ENCODE assay signal across 13 mouse cellular contexts in genomic region chr2:48381481-48382075, GRCm38 (mm10).
A peak's percentile ranks its signal among the peaks of the same experiment; 100 is the strongest.
DNase-seq lines count a peak whose midpoint lies in the region; ATAC-seq and TF ChIP-seq lines count a peak whose summit lies in the region.
"Had no signal": no experiment of that assay in that cellular context is flagged by ENCODE, and none has a peak within 500 bp of the region (broad histone marks: within the 10 kb centered on the region; RNA-seq: fewer than 3 reads in every experiment).

No protein-coding gene starts in this region.

- no peak for TF ChIP-seq EP300 in heart, postnatal 0 days (IDR thresholded peaks at IDR 0.05; ENCODE audit: low read depth)

- H3K27me3 ChIP-seq in heart, embryonic 14.5 days (ENCODE audit: control insufficient read depth, insufficient read depth, low read length) = no peaks in the 10 kb centered on the region
- H3K27me3 ChIP-seq in heart, embryonic 11.5 days (ENCODE audit: control insufficient read depth, insufficient read depth, low read length) = no peaks in the 10 kb centered on the region
- H3K27me3 ChIP-seq in heart, postnatal 0 days (ENCODE audit: control insufficient read depth, insufficient read depth, low read length) = no peaks in the 10 kb centered on the region
- no peaks in the 10 kb centered on the region for H3K27me3 ChIP-seq in lung, embryonic 15.5 days
- H3K27me3 ChIP-seq in forebrain, postnatal 0 days (ENCODE audit: insufficient read depth, low read length) = no peaks in the 10 kb centered on the region
- H3K27me3 ChIP-seq: hindbrain, embryonic 15.5 days had no signal

- DNase-seq in CD4-positive, CD25-positive, alpha-beta regulatory T cell, adult 2 months (ENCODE audit: low read depth, low spot score) = peak; percentile 60
- no peak for DNase-seq in heart, postnatal 0 days (ENCODE audit: low spot score)
- no peak for DNase-seq in testis, postnatal 10 days (ENCODE audit: low spot score)
- no peak for DNase-seq in adrenal gland, adult 18-20 months (ENCODE audit: low spot score in 2 of 2)
- no peak for DNase-seq in forebrain, postnatal 0 days
- DNase-seq: right cerebral cortex, postnatal 14 days; thymus, adult 18-20 months had no signal

- no peak overlapping the region for H3K9ac ChIP-seq in heart, embryonic 14.5 days (ENCODE audit: low read length)
- no peak overlapping the region for H3K9ac ChIP-seq in heart, embryonic 11.5 days (ENCODE audit: low read depth, low read length)
- H3K9ac ChIP-seq in heart, postnatal 0 days (replicated peaks; ENCODE audit: low read depth, low read length) = no peak overlapping the region
- no peak overlapping the region for H3K9ac ChIP-seq in lung, embryonic 15.5 days
- no peak overlapping the region for H3K9ac ChIP-seq in forebrain, postnatal 0 days
- H3K9ac ChIP-seq: hindbrain, embryonic 15.5 days had no signal

- WGBS in heart, embryonic 14.5 days = 72% methylated on average over 14 of the region's 14 CpGs
- WGBS in heart, embryonic 11.5 days (ENCODE audit: insufficient replicate concordance) = 81% methylated on average over 14 of the region's 14 CpGs
- 69% methylated on average over 14 of the region's 14 CpGs for WGBS in heart, postnatal 0 days
- 51% methylated on average over 14 of the region's 14 CpGs for WGBS in lung, embryonic 15.5 days
- 78% methylated on average over 14 of the region's 14 CpGs for WGBS in forebrain, postnatal 0 days

- H3K36me3 ChIP-seq in heart, embryonic 14.5 days (ENCODE audit: control insufficient read depth, insufficient read depth, low read length) = no peaks in the 10 kb centered on the region
- H3K36me3 ChIP-seq in heart, embryonic 11.5 days (ENCODE audit: control insufficient read depth, insufficient read depth, low read length) = no peaks in the 10 kb centered on the region
- no peaks in the 10 kb centered on the region for H3K36me3 ChIP-seq in heart, postnatal 0 days (replicated peaks; ENCODE audit: control insufficient read depth, insufficient read depth, low read length)
- H3K36me3 ChIP-seq in lung, embryonic 15.5 days = no peaks in the 10 kb centered on the region
- H3K36me3 ChIP-seq in forebrain, postnatal 0 days (ENCODE audit: insufficient read depth) = no peaks in the 10 kb centered on the region
- H3K36me3 ChIP-seq: hindbrain, embryonic 15.5 days had no signal

- H3K4me2 ChIP-seq in heart, embryonic 14.5 days (ENCODE audit: low read length) = peak overlapping the region; percentile 18; the same call in 1 of the 2 replicates
- no peak overlapping the region for H3K4me2 ChIP-seq in heart, embryonic 11.5 days
- peak overlapping the region; percentile 26; the same call in 1 of the 2 replicates for H3K4me2 ChIP-seq in heart, postnatal 0 days (ENCODE audit: low read depth, low read length)
- peak overlapping the region; percentile 8; the same call in 1 of the 2 replicates for H3K4me2 ChIP-seq in lung, embryonic 15.5 days
- no peak overlapping the region for H3K4me2 ChIP-seq in forebrain, postnatal 0 days (ENCODE audit: low read depth)
- H3K4me2 ChIP-seq: hindbrain, embryonic 15.5 days; midbrain, embryonic 11.5 days had no signal

- H3K4me1 ChIP-seq in heart, embryonic 14.5 days (ENCODE audit: control insufficient read depth in 2 of 2, insufficient read depth in 2 of 2, low read length in 2 of 2) = peaks cover 0 to 9% of the 10 kb centered on the region in 2 experiments; a peak in 2 of 4 replicates
- peaks cover 5% of the 10 kb centered on the region; the same call in 1 of the 2 replicates for H3K4me1 ChIP-seq in heart, embryonic 11.5 days (ENCODE audit: control insufficient read depth, insufficient read depth, low read length)
- peaks cover 21% of the 10 kb centered on the region for H3K4me1 ChIP-seq in heart, postnatal 0 days (ENCODE audit: control insufficient read depth, insufficient read depth)
- H3K4me1 ChIP-seq in lung, embryonic 15.5 days = peaks cover 35% of the 10 kb centered on the region
- H3K4me1 ChIP-seq in forebrain, postnatal 0 days (ENCODE audit: insufficient read depth) = no peaks in the 10 kb centered on the region
- H3K4me1 ChIP-seq: hindbrain, embryonic 15.5 days had no signal

- H3K9me3 ChIP-seq in heart, embryonic 14.5 days (ENCODE audit: control insufficient read depth, low read length) = no peaks in the 10 kb centered on the region
- no peaks in the 10 kb centered on the region for H3K9me3 ChIP-seq in heart, embryonic 11.5 days (replicated peaks; ENCODE audit: control insufficient read depth, low read length)
- no peaks in the 10 kb centered on the region for H3K9me3 ChIP-seq in heart, postnatal 0 days (replicated peaks; ENCODE audit: control insufficient read depth, low read length)
- H3K9me3 ChIP-seq in lung, embryonic 15.5 days = no peaks in the 10 kb centered on the region
- H3K9me3 ChIP-seq in forebrain, postnatal 0 days (ENCODE audit: low read length) = no peaks in the 10 kb centered on the region
- H3K9me3 ChIP-seq: hindbrain, embryonic 15.5 days had no signal

- H3K27ac ChIP-seq in heart, embryonic 14.5 days (replicated peaks in 1 of 2; ENCODE audit: control insufficient read depth in 1 of 2, insufficient read depth in 1 of 2, low read depth in 2 of 2, low read length in 2 of 2) = 0 out of 4 replicates have a peak overlapping the region, but pooled peaks of 1 of the 2 experiments have one; percentile 28
- no peak overlapping the region for H3K27ac ChIP-seq in heart, embryonic 11.5 days (ENCODE audit: low read depth, low read length)
- peak overlapping the region; percentile 71 for H3K27ac ChIP-seq in heart, postnatal 0 days (ENCODE audit: low read depth)
- H3K27ac ChIP-seq in lung, embryonic 15.5 days = peak overlapping the region; percentile 66
- H3K27ac ChIP-seq in forebrain, postnatal 0 days (ENCODE audit: low read depth, low read length) = no peak overlapping the region
- H3K27ac ChIP-seq: hindbrain, embryonic 15.5 days had no signal

- no peak for ATAC-seq in heart, embryonic 14.5 days (ENCODE audit: insufficient number of reproducible peaks, insufficient read depth, low FRiP score, low read depth)
- no peak for ATAC-seq in heart, embryonic 11.5 days (replicated peaks; ENCODE audit: insufficient number of reproducible peaks, low FRiP score, low TSS enrichment)
- no peak for ATAC-seq in heart, postnatal 0 days (ENCODE audit: insufficient read depth, low read depth)
- ATAC-seq in lung, embryonic 15.5 days (ENCODE audit: borderline replicate concordance, extremely low read depth, low FRiP score, low TSS enrichment) = no peak
- ATAC-seq in forebrain, postnatal 0 days = no peak
- ATAC-seq: forebrain, embryonic 16.5 days had no signal

- no peak for TF ChIP-seq CTCF in heart, postnatal 0 days (IDR thresholded peaks at IDR 0.05; ENCODE audit: low read depth)
- TF ChIP-seq CTCF in forebrain, postnatal 0 days (IDR thresholded peaks at IDR 0.05; ENCODE audit: low read depth) = no peak

- H3K4me3 ChIP-seq in heart, embryonic 14.5 days (ENCODE audit: control insufficient read depth in 1 of 2, insufficient read depth in 1 of 2, low read depth in 1 of 2, low read length in 2 of 2) = no peak overlapping the region
- H3K4me3 ChIP-seq in heart, embryonic 11.5 days (ENCODE audit: low read depth, low read length) = no peak overlapping the region
- 0 out of 2 replicates have a peak overlapping the region, but pooled peaks have one; percentile 4 for H3K4me3 ChIP-seq in heart, postnatal 0 days (ENCODE audit: low read depth, low read length)
- H3K4me3 ChIP-seq in lung, embryonic 15.5 days = no peak overlapping the region
- H3K4me3 ChIP-seq in forebrain, postnatal 0 days (ENCODE audit: low read depth, low read length) = no peak overlapping the region
- H3K4me3 ChIP-seq: hindbrain, embryonic 15.5 days had no signal

Comparison
In these comparisons a context has a peak if more than half of its experiments do, and no peak if none do; other contexts are left out.
1. H3K27ac ChIP-seq: peak in heart, postnatal 0 days (single experiment) and lung, embryonic 15.5 days (single experiment); none in heart, embryonic 11.5 days (single experiment) and forebrain, postnatal 0 days (single experiment).
2. H3K4me2 ChIP-seq: peak in heart, embryonic 14.5 days (single experiment), heart, postnatal 0 days (single experiment) and lung, embryonic 15.5 days (single experiment); none in heart, embryonic 11.5 days (single experiment) and forebrain, postnatal 0 days (single experiment).